Mouse (Mus musculus): ENCODE measurements around the gene Yy1.

DNA sequence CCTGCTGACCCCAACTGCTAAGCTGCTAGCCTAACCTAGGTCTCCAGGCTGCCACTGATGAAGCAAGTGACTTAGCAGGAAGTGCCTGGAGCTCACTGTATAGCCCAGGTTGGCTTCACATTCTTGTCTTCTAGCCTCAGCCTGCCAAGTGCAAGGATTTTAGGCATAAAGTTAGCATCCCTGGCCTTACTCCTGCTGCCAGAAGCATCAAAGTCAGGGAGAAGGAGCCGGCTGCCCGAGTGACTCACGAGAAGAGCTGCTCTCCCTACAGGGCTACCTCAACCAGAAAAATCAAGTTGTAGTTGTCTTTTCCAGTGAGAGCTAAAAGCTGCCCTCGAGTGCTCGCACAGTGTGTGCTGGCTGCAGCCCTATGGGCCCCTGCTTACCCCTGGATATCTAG lies 65.7 kb downstream of the Yy1 start:
- TF ChIP-seq POLR2A (IDR thresholded peaks at IDR 0.05; ENCODE audit: low read depth, low read length) (no peak), CTCF (IDR thresholded peaks at IDR 0.05; ENCODE audit: extremely low read depth, insufficient read depth, insufficient read length, insufficient replicate concordance) (no peak)
